Mouse (Mus musculus): ENCODE data around the gene Pold2. TPM values are rescaled to one million over a fixed set of nuclear protein-coding genes. Genes with fewer than 3 reads are reported as not detected.

The Pold2 gene
- polyA plus RNA-seq, 1 experiment, result 50.2 TPM

DNA sequence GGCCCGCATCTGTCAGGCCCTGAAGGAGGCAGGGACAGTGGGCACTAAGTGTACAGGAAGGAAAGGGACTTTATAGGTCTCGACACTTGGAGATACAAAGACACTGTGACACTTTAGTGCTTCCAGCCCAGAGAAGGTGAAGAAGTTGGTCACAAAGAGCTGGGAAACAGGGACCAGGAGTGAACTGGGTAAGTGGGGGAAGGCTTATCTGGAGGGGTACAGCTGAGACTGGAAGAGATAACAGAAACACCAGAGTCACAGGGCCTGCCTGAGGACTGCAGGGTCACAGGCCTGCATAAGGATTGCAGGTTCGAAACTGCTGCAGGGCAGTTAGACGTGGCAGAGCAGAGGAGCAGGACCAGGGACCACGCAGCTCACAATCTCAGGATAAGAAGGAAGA is 50.2 kb downstream of the Pold2 start:
- Histone ChIP-seq H3K36me3 (ENCODE audit: control insufficient read depth, insufficient read depth, low read length) (no peaks in the 10 kb centered on the region), H3K4me1 (ENCODE audit: control insufficient read depth, insufficient read depth, low read length) (no peaks in the 10 kb centered on the region), H3K27me3 (replicated peaks; ENCODE audit: control insufficient read depth, insufficient read depth, low read length) (no peaks in the 10 kb centered on the region), H3K4me3 (ENCODE audit: insufficient read depth, low read depth, low read length) (no peak overlapping the region), H3K27ac (ENCODE audit: insufficient read depth, low read depth, low read length) (no peak overlapping the region)
- no peak for DNase-seq
- WGBS, result 93% methylated on average over 5 of the region's 5 CpGs
- TF ChIP-seq CTCF (conservative IDR thresholded peaks at IDR 0.05; ENCODE audit: insufficient read depth, insufficient read length, low read depth, low read length) (no peak), POLR2A (IDR thresholded peaks at IDR 0.05; ENCODE audit: low read depth, low read length) (no peak)

DNA sequence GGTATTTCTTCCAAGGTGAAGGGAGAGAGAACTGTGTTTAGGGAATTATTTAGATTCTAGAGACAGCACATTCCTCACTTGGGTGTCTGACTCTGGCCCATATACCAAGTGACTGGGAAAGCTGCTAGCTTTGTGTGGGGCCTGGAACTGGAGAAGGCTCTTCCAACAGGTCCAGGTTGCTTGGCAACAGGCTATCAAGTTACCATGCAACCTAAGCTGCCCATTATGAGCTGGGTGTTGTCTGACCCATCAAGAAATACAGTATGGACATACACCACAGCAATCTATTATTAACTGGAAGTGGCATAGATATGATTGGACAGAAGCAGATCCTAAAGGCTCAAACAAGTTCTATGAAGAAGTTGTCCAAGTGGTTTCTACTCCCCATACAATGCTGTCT is 52.7 kb downstream of the Pold2 start:
- Histone ChIP-seq H3K27ac (ENCODE audit: insufficient read depth, low read depth, low read length) (no peak overlapping the region), H3K4me3 (ENCODE audit: insufficient read depth, low read depth, low read length) (no peak overlapping the region), H3K36me3 (ENCODE audit: control insufficient read depth, insufficient read depth, low read length) (no peaks in the 10 kb centered on the region), H3K27me3 (replicated peaks; ENCODE audit: control insufficient read depth, insufficient read depth, low read length) (no peaks in the 10 kb centered on the region), H3K4me1 (ENCODE audit: control insufficient read depth, insufficient read depth, low read length) (no peaks in the 10 kb centered on the region)
- no peak for TF ChIP-seq CTCF (conservative IDR thresholded peaks at IDR 0.05; ENCODE audit: insufficient read depth, insufficient read length, low read depth, low read length)
- TF ChIP-seq POLR2A (IDR thresholded peaks at IDR 0.05; ENCODE audit: low read depth, low read length), result no peak
- DNase-seq, result no peak

Other genes with a start within 250 kb of the Pold2 start
- gene Mrps24, start 162.6 kb downstream of the Pold2 start, polyA plus RNA-seq (2012; rRNA removed), result 272 and 323 TPM in 2 replicates
- 31.5 and 32.2 TPM in 2 replicates for gene Urgcp, start 115.9 kb downstream of the Pold2 start, polyA plus RNA-seq (2012; rRNA removed)
- gene Dbnl, start 89.8 kb downstream of the Pold2 start, polyA plus RNA-seq (2012; rRNA removed), result 49.6 and 52.5 TPM in 2 replicates
- gene Pgam2, start 74.6 kb downstream of the Pold2 start, polyA plus RNA-seq (2012; rRNA removed), result 113 and 157 TPM in 2 replicates
- 14.7 and 19.5 TPM in 2 replicates for gene Polm, start 40.3 kb downstream of the Pold2 start, polyA plus RNA-seq (2012; rRNA removed)
- 91.4 and 96.7 TPM in 2 replicates for gene Aebp1, start 16.3 kb downstream of the Pold2 start, polyA plus RNA-seq (2012; rRNA removed)
- 5.1 and 5.3 TPM in 2 replicates for gene Myl7, start 20.5 kb upstream of the Pold2 start, polyA plus RNA-seq (2012; rRNA removed)
- 0.16 and 0.43 TPM in 2 replicates for gene Gck, start 71.8 kb upstream of the Pold2 start, polyA plus RNA-seq (2012; rRNA removed)
- 54.1 and 60.4 TPM in 2 replicates for gene Ykt6, start 77.4 kb upstream of the Pold2 start, polyA plus RNA-seq (2012; rRNA removed)
- 5.1 and 6.2 TPM in 2 replicates for gene Camk2b, start 188.1 kb upstream of the Pold2 start, polyA plus RNA-seq (2012; rRNA removed)

All from kidney, adult 2 months (tissue).